Mouse (Mus musculus): ENCODE data around the gene Rpl10-ps3.

Rpl10-ps3 gene

GRCm38 (mm10) chr9:50344868-50345267, at the start of gene Rpl10-ps3:
Rpl10-ps3 (minus strand) TSS chr9:50344968.
- no peak for DNase-seq (ENCODE audit: low read depth)

- DNase-seq (ENCODE audit: low read depth), result no peak
Measured at GRCm38 (mm10) chr9:50375598-50375997, 30.8 kb upstream of the Rpl10-ps3 start.

- no peak for DNase-seq (ENCODE audit: low read depth)
Measured at GRCm38 (mm10) chr9:50374666-50375065, 29.9 kb upstream of the Rpl10-ps3 start.

- no peak for DNase-seq (ENCODE audit: low read depth)
Measured at GRCm38 (mm10) chr9:50368551-50369297, 24.0 kb upstream of the Rpl10-ps3 start.

- no peak for DNase-seq (ENCODE audit: low read depth)
Measured at GRCm38 (mm10) chr9:50365059-50365780, 20.5 kb upstream of the Rpl10-ps3 start.

GRCm38 (mm10) chr9:50363962-50364361, 19.2 kb upstream of the Rpl10-ps3 start:
- DNase-seq (ENCODE audit: low read depth), result no peak

GRCm38 (mm10) chr9:50363259-50363658, 18.5 kb upstream of the Rpl10-ps3 start:
- no peak for DNase-seq (ENCODE audit: low read depth)

GRCm38 (mm10) chr9:50362556-50362955, 17.8 kb upstream of the Rpl10-ps3 start:
- no peak for DNase-seq (ENCODE audit: low read depth)

- no peak for DNase-seq (ENCODE audit: low read depth)
Measured at GRCm38 (mm10) chr9:50360370-50360769, 15.6 kb upstream of the Rpl10-ps3 start.

GRCm38 (mm10) chr9:50357331-50357730, 12.6 kb upstream of the Rpl10-ps3 start:
- no peak for DNase-seq (ENCODE audit: low read depth)

- DNase-seq (ENCODE audit: low read depth), result no peak
Measured at GRCm38 (mm10) chr9:50351746-50352145, 7.0 kb upstream of the Rpl10-ps3 start.

- DNase-seq (ENCODE audit: low read depth), result no peak
Measured at GRCm38 (mm10) chr9:50350571-50350970, 5.8 kb upstream of the Rpl10-ps3 start.

- DNase-seq (ENCODE audit: low read depth), result no peak
Measured at GRCm38 (mm10) chr9:50349156-50349555, 4.4 kb upstream of the Rpl10-ps3 start.

- DNase-seq (ENCODE audit: low read depth), result no peak
Measured at GRCm38 (mm10) chr9:50348256-50348655, 3.5 kb upstream of the Rpl10-ps3 start.

- no peak for DNase-seq (ENCODE audit: low read depth)
Measured at GRCm38 (mm10) chr9:50335539-50336325, 9.0 kb downstream of the Rpl10-ps3 start.

GRCm38 (mm10) chr9:50333413-50333812, 11.4 kb downstream of the Rpl10-ps3 start:
- DNase-seq (ENCODE audit: low read depth), result peak; percentile 73

GRCm38 (mm10) chr9:50324355-50325225, 20.2 kb downstream of the Rpl10-ps3 start:
- no peak for DNase-seq (ENCODE audit: low read depth)

- DNase-seq (ENCODE audit: low read depth), result no peak
Measured at GRCm38 (mm10) chr9:50320729-50321128, 24.0 kb downstream of the Rpl10-ps3 start.

GRCm38 (mm10) chr9:50319506-50319905, 25.3 kb downstream of the Rpl10-ps3 start:
- no peak for DNase-seq (ENCODE audit: low read depth)

GRCm38 (mm10) chr9:50317299-50317698, 27.5 kb downstream of the Rpl10-ps3 start:
- DNase-seq (ENCODE audit: low read depth), result no peak

GRCm38 (mm10) chr9:50315650-50316049, 29.1 kb downstream of the Rpl10-ps3 start:
- no peak for DNase-seq (ENCODE audit: low read depth)

Measured in NIH3T3 (cell line).